Mouse (Mus musculus) left cerebral cortex, adult 2 months (tissue): ENCODE measurements at regions not wholly inside any gene's neighbourhood (a gene's known extent, or its start where the extent isn't known, plus 50 kb on each side); places are given as distances from the start of the nearest gene placed in this dataset.

Experiments
- DNase-seq, 2 experiments: peaks; one replicate each; pipeline ENCODE4 v3.0.0; 2021 to 2022; ENCODE audit warnings: low spot score in 2 of 2, mixed read lengths in 1 of 2; ENCODE audit errors: extremely low spot score in 1 of 2
- H3K27ac ChIP-seq: fragments of 200-600 bp; 2 replicates; pipeline ENCODE4 v1.8.1; 2022
- H3K4me3 ChIP-seq: fragments of 200-600 bp; 2 replicates; pipeline ENCODE4 v1.8.1; 2022
- CTCF ChIP-seq: fragments of 200-600 bp; IDR thresholded peaks from 2 replicates; pipeline ENCODE4 v1.8.1; 2022; ENCODE audit warnings: antibody characterized with exemption, mild to moderate bottlenecking, moderate library complexity
- intact Hi-C: fragments of 180-260 bp; cut with DNase I; formaldehyde crosslinking; loops from one replicate; pipeline ENCODE4 v1.15.1; 2025

DNA sequence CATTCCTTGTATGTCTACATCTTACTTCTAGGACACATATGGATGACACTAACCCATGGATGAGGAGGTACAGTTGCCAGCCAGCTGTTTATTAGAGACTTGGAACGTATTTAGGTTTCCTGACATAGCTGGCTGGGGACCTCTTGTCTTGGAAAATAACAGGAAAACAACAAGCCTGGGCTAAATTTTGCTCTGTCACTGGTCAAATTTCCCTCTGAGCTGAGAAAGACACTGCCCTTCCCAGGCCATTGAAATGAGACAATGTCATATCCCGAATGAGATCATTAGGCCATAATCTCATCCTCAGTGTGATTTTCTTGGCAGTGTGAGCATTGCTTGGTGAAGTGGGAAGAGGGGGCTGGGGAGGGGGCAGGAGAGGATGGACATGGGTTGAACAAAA, 321.9 kb upstream of the Pard3b start:
- DNase-seq = no peak
- intact Hi-C loops = no loop called here
- TF ChIP-seq CTCF = no peak
- H3K4me3 ChIP-seq = no peak overlapping the region
- H3K27ac ChIP-seq = no peak overlapping the region

DNA sequence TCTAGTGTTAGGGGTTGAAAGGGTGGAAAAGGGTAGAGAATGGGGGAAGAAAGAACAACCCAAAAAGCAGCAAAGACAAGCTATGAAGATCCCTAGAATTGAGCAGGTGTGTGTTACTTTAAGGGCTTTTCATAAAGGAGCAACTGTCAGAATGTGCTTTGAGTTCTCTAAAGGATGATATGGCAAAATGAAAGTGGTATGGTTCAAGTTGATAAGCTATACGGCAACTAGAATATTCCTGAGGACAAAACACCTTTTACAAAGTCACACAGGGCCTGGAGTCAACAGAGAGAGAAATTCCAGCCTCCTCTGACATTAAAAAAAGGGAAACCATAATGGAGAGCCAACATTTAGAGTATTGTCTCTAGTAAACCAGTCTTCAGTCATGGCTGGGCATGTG, 320.6 kb upstream of the Pard3b start:
- no peak for DNase-seq
- Histone ChIP-seq H3K4me3 (no peak overlapping the region), H3K27ac (no peak overlapping the region)
- no peak for TF ChIP-seq CTCF
- intact Hi-C loops = no loop called here

DNA sequence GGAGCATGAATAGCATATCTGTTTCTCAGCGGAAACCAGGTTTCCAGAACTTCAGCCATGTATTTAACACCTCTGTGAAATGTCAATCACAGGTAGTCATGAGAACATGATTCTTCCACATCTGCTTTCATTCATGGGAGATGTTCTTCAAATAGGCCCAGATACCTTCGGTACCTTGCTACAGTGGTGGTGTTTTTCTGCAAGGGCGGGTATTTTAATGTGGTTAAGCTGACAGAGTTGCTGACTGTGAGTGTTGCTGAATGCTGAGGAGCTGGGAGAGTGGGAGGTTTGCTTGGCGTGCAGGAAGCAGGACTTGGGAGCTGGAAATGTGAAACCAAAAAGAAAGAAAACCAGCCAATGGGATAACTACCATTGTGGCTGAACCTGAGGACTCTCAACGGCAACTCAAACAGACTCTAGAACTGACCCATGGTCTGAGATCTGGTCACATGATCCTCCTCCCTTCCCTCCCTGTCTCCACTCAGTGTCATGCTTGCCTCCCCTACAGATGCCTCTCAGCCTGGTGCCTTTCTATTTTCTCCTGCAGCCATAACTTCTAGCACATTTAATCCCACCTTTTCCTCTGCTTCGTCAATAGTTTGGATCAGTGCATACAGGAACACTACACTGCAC, 317.0 kb upstream of the Pard3b start:
- TF ChIP-seq CTCF = no peak
- Histone ChIP-seq H3K27ac (no peak overlapping the region), H3K4me3 (no peak overlapping the region)
- intact Hi-C loops = no loop called here
- DNase-seq = no peak

DNA sequence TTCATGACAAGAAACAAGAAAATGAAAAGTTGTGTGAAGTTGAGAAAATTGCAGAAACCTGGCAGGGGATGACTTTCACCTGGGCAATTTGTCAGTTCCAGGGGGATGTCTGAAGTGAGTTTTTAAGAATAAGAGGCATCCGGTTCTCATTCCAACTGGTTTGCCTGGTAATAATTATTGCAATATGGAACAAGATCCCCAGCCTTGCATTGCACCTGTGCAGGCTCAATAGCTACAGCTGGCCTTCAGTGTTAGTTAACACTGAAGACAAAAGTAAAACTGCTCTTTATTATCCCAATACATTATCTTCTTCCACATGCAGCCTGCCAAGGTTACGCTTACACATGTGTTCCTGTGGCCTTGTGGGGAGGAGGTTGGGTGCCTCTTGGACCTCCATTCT, 307.2 kb upstream of the Pard3b start:
- intact Hi-C loops = no loop called here
- no peak for TF ChIP-seq CTCF
- DNase-seq = no peak

DNA sequence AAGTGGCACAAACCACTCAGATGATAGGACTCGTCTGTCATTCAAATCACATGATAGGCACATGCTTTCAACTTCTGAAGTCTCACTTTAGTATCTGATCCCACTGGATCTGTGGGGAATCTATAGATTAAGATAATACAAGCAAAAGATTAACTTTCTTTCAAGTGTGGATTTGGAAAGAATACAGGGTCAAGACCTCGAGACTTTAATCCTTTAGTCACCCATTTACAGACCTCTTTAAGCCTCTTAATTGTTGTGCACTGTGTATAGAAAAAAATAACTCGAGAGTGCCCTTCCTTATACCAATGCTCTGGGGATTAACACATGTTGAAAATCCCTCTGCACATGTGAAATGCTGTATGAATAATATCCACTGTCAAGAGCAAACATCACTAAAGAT, 306.7 kb upstream of the Pard3b start:
- intact Hi-C loops = no loop called here
- TF ChIP-seq CTCF = no peak
- no peak overlapping the region for H3K27ac ChIP-seq
- no peak for DNase-seq
- H3K4me3 ChIP-seq = no peak overlapping the region

More for the DNA sequence above, 307.2 kb upstream of the Pard3b start:
- H3K4me3 ChIP-seq = no peak overlapping the region
- no peak overlapping the region for H3K27ac ChIP-seq

DNA sequence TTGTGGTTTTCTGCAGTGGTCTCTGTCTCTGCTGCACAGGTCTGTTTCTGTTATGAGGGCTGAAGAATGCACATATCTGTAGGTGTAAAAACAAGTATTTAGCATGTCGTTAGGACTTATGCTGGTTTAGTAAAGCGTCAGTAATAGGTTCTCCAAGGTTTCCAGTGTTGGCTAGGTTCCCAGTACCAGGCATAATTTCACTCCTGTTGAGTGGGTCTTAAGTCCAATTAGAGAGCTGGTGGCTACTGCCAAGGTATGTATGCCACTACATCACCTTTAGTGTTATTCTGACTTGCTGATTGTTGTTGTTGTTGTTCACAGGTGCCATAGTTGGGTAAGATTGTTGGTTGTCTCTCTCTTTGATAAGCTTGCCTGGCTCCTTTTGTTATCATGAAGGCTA, 302.3 kb upstream of the Pard3b start:
- DNase-seq = no peak
- no peak overlapping the region for H3K27ac ChIP-seq
- H3K4me3 ChIP-seq = no peak overlapping the region
- intact Hi-C loops = no loop called here
- no peak for TF ChIP-seq CTCF

DNA sequence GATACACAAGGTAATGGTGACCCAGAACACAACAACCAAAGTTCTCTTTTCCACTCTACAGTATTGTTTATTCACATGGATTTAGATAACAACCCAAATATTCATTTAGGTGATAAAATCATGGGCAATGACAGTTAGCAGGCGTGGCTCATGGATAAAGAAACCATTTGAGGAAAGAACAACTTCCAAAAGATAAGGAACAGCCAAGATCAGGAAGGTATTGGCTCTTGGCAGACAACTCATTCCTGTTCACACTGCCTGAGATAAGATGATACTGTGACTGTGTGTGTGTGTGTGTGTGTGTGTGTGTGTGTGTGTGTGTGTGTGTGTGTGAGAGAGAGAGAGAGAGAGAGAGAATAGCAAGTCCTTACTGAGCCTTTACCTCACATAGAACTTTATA, 285.7 kb upstream of the Pard3b start:
- intact Hi-C loops = no loop called here
- no peak for TF ChIP-seq CTCF
- Histone ChIP-seq H3K27ac (no peak overlapping the region), H3K4me3 (no peak overlapping the region)
- no peak for DNase-seq

DNA sequence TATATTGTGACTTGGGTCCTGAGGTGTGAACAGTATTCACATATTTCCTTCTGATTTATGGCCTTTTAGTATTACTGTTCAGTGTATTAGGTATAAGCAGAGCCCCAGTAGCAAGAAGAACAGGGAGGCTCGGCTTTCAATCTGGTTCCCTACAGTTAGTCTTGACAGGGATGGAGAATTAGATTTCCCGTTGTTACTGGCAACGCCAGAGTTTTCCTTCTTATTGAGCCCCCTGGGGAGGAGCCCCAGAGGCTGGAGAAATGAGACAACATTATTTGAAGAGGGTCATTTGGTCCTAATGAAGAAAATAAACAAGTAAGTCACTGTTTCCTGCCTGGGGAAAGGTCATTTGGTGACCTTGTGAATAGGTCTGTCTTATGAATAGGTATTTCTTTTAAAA, 285.1 kb upstream of the Pard3b start:
- no peak overlapping the region for H3K27ac ChIP-seq
- TF ChIP-seq CTCF = no peak

DNA sequence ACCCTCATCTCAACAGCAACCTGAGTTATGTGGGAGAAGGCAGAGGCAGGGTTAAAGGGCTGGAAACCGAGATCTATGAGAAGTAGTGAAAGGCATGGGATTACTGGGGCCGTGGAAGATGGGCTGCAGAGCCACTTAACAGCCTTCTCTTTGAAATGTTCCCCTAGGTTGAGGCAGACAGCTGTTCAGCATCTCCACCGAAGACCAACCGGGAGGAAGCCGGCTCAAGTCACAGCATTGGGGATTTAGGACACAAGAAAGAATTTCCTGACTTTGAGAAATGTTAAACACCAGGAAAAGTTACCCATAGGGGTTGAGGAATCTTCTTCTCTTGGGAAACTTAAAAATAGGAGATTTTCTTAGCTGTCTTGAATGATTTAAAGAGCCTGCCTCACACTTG, 283.4 kb upstream of the Pard3b start:
- intact Hi-C loops = no loop called here
- H3K4me3 ChIP-seq = no peak overlapping the region
- H3K27ac ChIP-seq = no peak overlapping the region
- DNase-seq = no peak
- TF ChIP-seq CTCF = no peak

More for the DNA sequence above, 285.1 kb upstream of the Pard3b start:
- no peak overlapping the region for H3K4me3 ChIP-seq
- intact Hi-C loops = no loop called here
- DNase-seq = no peak

DNA sequence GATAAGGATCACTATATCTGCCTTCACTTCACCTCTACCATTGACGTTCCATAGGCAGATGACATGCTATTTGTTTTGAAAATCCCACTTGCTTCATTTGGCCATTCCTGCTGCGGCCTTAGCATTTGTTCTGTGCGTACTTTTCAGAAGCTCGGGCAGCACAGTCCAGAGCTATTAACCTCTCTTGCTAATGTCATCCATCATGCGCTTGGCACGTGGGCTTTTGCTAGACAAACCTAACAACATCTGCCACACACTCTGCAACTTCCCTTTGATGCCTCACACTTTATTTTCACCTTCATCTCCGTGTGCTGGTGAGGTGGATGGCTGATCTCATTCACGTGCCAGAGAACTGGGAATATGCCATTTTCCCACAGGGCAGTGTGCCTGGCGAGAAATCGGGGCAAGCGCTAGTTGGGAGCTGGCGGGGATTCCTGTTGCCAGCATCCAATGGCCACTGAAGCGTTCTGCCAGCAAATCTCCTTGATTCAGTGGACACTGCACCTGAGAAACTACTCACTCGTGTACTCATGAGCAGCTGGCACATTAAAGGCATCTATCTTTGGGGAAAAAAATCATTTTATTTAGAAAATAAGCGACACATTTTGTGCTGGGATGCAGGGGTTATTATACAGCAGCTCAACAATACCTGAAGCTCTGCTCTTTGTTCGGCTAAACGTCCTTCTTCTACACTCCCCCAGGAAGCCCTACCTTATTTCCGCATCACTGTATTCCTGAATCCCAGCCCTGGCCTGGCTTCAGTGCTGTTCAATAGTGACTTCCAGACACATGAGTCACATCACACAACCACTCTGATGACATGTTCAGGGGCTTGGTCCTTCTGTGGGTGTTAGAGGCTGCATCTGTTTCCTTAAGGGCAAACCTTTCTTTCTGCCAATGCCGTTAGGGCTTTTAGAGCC, 279.4 kb upstream of the Pard3b start:
- intact Hi-C loops = no loop called here
- DNase-seq = no peak
- H3K4me3 ChIP-seq = no peak overlapping the region
- no peak overlapping the region for H3K27ac ChIP-seq
- TF ChIP-seq CTCF = no peak

DNA sequence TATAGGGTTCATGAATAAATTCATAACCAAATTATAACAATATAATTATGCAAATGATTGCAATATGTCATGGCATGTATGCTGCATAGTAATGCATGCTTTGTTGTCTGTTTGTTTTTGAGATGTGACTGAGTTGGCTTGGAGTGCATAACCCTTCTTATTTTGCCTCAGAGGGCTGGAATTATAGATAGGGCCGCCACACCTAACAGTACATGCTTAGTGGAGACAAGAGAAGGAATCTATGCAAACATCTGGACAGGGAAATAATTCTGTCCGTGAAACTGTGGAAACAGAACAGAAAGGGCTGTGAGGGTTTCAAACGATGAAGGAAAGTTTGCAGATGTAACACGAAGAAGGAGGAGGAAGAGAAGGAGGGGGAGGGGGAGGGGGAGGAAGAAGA, 266.0 kb upstream of the Pard3b start:
- Histone ChIP-seq H3K27ac (no peak overlapping the region), H3K4me3 (no peak overlapping the region)
- no peak for TF ChIP-seq CTCF
- intact Hi-C loops = no loop called here
- DNase-seq = no peak

DNA sequence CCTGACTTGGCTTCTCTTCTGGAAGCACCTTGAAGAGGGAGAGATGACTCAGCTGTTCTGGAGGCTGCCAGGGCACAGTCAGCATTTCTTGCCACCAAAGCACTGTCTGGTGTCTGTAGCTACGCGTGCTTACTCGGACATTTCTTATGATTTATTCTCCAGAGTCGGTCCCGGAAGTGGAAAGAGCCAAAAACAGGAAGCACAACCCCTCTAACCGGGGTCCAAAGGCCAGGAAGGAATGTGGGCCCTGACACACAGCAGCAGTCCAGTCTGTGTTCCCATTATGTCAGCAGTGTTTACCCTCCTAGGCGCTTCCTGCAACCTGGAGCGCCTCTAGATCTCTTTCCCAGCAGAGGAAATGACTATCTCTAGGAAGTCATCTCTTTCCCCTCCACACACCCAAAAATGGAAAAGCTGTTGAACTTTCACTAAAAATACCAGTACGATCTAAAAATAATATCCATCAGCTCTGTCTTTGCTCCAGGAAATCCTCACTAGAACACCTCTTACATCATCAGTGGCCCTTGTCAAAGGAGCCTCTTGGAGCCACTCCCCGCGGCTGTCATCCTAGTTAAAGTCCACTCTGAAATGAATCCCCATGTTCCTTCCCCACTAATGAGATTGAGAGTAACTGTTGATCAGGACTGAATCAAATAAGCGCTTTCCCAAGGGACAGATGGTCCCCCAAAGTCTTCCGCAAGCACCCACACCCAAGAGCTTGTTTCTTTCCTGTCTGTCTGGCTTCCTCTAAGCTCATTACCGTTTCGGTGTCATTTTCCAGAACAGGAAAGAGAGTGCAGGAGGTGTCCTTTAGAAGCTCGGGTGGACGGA, 264.7 kb upstream of the Pard3b start:
- no peak overlapping the region for H3K27ac ChIP-seq
- DNase-seq = no peak
- H3K4me3 ChIP-seq = no peak overlapping the region
- no peak for TF ChIP-seq CTCF
- intact Hi-C loops = no loop called here
